Mouse (Mus musculus): ENCODE measurements around the gene Olfr262. TPM values are rescaled to one million over a fixed set of nuclear protein-coding genes. Genes with fewer than 3 reads are reported as not detected.
"Not testable (repeated sequence)": the region's sequence is repeated elsewhere in the genome, so short reads cannot be mapped to it uniquely, and the experiment has no call there.

The Olfr262 gene
- polyA plus RNA-seq (2016; fragmentation: Nextera tagmentation; extraction: Ambion mirVana) = not detected in 2 replicates

GRCm38 (mm10) chr19:12241559-12241958 lies at the start of gene Olfr262:
TSS of gene Olfr262 (minus strand) at chr19:12241659.
- H3K27me3 ChIP-seq = no peaks in the 10 kb centered on the region
- no peak within 1 kb of the TSS for H3K27ac ChIP-seq
- no peaks in the 10 kb centered on the region for H3K36me3 ChIP-seq
- WGBS = 81% methylated on average over 1 of the region's 1 CpGs
- H3K9me3 ChIP-seq = no peaks in the 10 kb centered on the region
- H3K4me3 ChIP-seq (replicated peaks) = no peak within 1 kb of the TSS
- no peak within 1 kb of the TSS for H3K4me2 ChIP-seq
- no peak for ATAC-seq (ENCODE audit: insufficient number of reproducible peaks, insufficient read depth, low FRiP score, low TSS enrichment, low read depth)
- no peaks in the 10 kb centered on the region for H3K4me1 ChIP-seq (replicated peaks)
- H3K9ac ChIP-seq (replicated peaks) = no peak within 1 kb of the TSS

- 76% methylated on average over 2 of the region's 2 CpGs for WGBS
Observed at GRCm38 (mm10) chr19:12279554-12279953, 38.1 kb upstream of the Olfr262 start, which contains the start of gene Olfr1434. TSS of gene Olfr1434 (plus strand) at chr19:12279854.

GRCm38 (mm10) chr19:12260732-12261131 lies 19.3 kb upstream of the Olfr262 start, which contains the start of gene Olfr235:
TSS of gene Olfr235 (plus strand) at chr19:12261032.
- WGBS = 62% methylated on average over 1 of the region's 1 CpGs
- Histone ChIP-seq H3K9ac (replicated peaks) (no peak within 1 kb of the TSS), H3K9me3 (no peaks in the 10 kb centered on the region), H3K36me3 (no peaks in the 10 kb centered on the region), H3K4me1 (replicated peaks) (no peaks in the 10 kb centered on the region), H3K27ac (no peak within 1 kb of the TSS), H3K4me3 (replicated peaks) (no peak within 1 kb of the TSS), H3K27me3 (no peaks in the 10 kb centered on the region), H3K4me2 (no peak within 1 kb of the TSS)
- ATAC-seq (ENCODE audit: insufficient number of reproducible peaks, insufficient read depth, low FRiP score, low TSS enrichment, low read depth) = no peak

More at GRCm38 (mm10) chr19:12279554-12279953, 38.1 kb upstream of the Olfr262 start, which contains the start of gene Olfr1434:
- no peak within 1 kb of the TSS for H3K4me2 ChIP-seq
- H3K4me1 ChIP-seq (replicated peaks) = no peaks in the 10 kb centered on the region
- ATAC-seq (ENCODE audit: insufficient number of reproducible peaks, insufficient read depth, low FRiP score, low TSS enrichment, low read depth) = no peak
- no peaks in the 10 kb centered on the region for H3K9me3 ChIP-seq
- H3K36me3 ChIP-seq = no peaks in the 10 kb centered on the region
- H3K9ac ChIP-seq (replicated peaks) = no peak within 1 kb of the TSS
- no peaks in the 10 kb centered on the region; the same call in 1 of the 2 replicates for H3K27me3 ChIP-seq
- H3K27ac ChIP-seq = no peak within 1 kb of the TSS
- no peak within 1 kb of the TSS for H3K4me3 ChIP-seq (replicated peaks)

- H3K9me3 ChIP-seq; H3K4me2 ChIP-seq; H3K36me3 ChIP-seq; H3K27ac ChIP-seq; ATAC-seq (ENCODE audit: insufficient number of reproducible peaks, insufficient read depth, low FRiP score, low TSS enrichment, low read depth); H3K4me3 ChIP-seq (replicated peaks); H3K4me1 ChIP-seq (replicated peaks); H3K9ac ChIP-seq (replicated peaks); H3K27me3 ChIP-seq: not testable (repeated sequence)
Observed at GRCm38 (mm10) chr19:12232496-12232895, 9.0 kb downstream of the Olfr262 start, which contains the start of gene Olfr1432. TSS of gene Olfr1432 (minus strand) at chr19:12232596.

- no peaks in the 10 kb centered on the region for H3K27me3 ChIP-seq
- H3K27ac ChIP-seq = no peak within 1 kb of the TSS
- no peak within 1 kb of the TSS for H3K4me2 ChIP-seq
- WGBS = 86% methylated on average over 1 of the region's 1 CpGs
- no peak for ATAC-seq (ENCODE audit: insufficient number of reproducible peaks, insufficient read depth, low FRiP score, low TSS enrichment, low read depth)
- no peaks in the 10 kb centered on the region for H3K4me1 ChIP-seq (replicated peaks)
- no peaks in the 10 kb centered on the region for H3K9me3 ChIP-seq
- H3K36me3 ChIP-seq = no peaks in the 10 kb centered on the region
- H3K9ac ChIP-seq (replicated peaks) = no peak within 1 kb of the TSS
- no peak within 1 kb of the TSS for H3K4me3 ChIP-seq (replicated peaks)
Observed at GRCm38 (mm10) chr19:12200334-12200733, 41.1 kb downstream of the Olfr262 start, which contains the start of gene Olfr1431. TSS of gene Olfr1431 (plus strand) at chr19:12200634.

- H3K4me2 ChIP-seq; H3K9ac ChIP-seq (replicated peaks); H3K27ac ChIP-seq; ATAC-seq (ENCODE audit: insufficient number of reproducible peaks, insufficient read depth, low FRiP score, low TSS enrichment, low read depth); H3K4me1 ChIP-seq (replicated peaks); H3K27me3 ChIP-seq; H3K36me3 ChIP-seq; H3K4me3 ChIP-seq (replicated peaks); H3K9me3 ChIP-seq: not testable (repeated sequence)
- WGBS = 84% methylated on average over 4 of the region's 4 CpGs
Observed at GRCm38 (mm10) chr19:12199076-12199475, 42.4 kb downstream of the Olfr262 start.

Other genes starting within 250 kb of the Olfr262 start
- gene Olfr1423, start 200.3 kb downstream of the Olfr262 start, polyA plus RNA-seq (2016; fragmentation: Nextera tagmentation; extraction: Ambion mirVana) = 0.04 TPM in 1 of 2 replicates, not detected in the other
- gene Olfr1424, start 179.0 kb downstream of the Olfr262 start, polyA plus RNA-seq (2016; fragmentation: Nextera tagmentation; extraction: Ambion mirVana) = not detected in 2 replicates
- gene Olfr1425, start 163.9 kb downstream of the Olfr262 start, polyA plus RNA-seq (2016; fragmentation: Nextera tagmentation; extraction: Ambion mirVana) = not detected in 2 replicates
- not detected in 2 replicates for gene Olfr1426, start 149.6 kb downstream of the Olfr262 start, polyA plus RNA-seq (2016; fragmentation: Nextera tagmentation; extraction: Ambion mirVana)
- not detected in 2 replicates for gene Olfr1427, start 138.3 kb downstream of the Olfr262 start, polyA plus RNA-seq (2016; fragmentation: Nextera tagmentation; extraction: Ambion mirVana)
- not detected in 2 replicates for gene Olfr1428, start 125.8 kb downstream of the Olfr262 start, polyA plus RNA-seq (2016; fragmentation: Nextera tagmentation; extraction: Ambion mirVana)
- not detected in 2 replicates for gene Olfr76, start 118.5 kb downstream of the Olfr262 start, polyA plus RNA-seq (2016; fragmentation: Nextera tagmentation; extraction: Ambion mirVana)
- not detected in 2 replicates for gene Olfr1555-ps1, start 71.5 kb downstream of the Olfr262 start, polyA plus RNA-seq (2016; fragmentation: Nextera tagmentation; extraction: Ambion mirVana)
- gene Olfr1431, start 41.0 kb downstream of the Olfr262 start, polyA plus RNA-seq (2016; fragmentation: Nextera tagmentation; extraction: Ambion mirVana) = not detected in 2 replicates
- gene Olfr1432, start 9.1 kb downstream of the Olfr262 start, polyA plus RNA-seq (2016; fragmentation: Nextera tagmentation; extraction: Ambion mirVana) = not detected in 2 replicates
- gene Olfr235, start 19.4 kb upstream of the Olfr262 start, polyA plus RNA-seq (2016; fragmentation: Nextera tagmentation; extraction: Ambion mirVana) = not detected in 2 replicates
- not detected in 2 replicates for gene Olfr1434, start 38.2 kb upstream of the Olfr262 start, polyA plus RNA-seq (2016; fragmentation: Nextera tagmentation; extraction: Ambion mirVana)
- gene Olfr1436, start 57.5 kb upstream of the Olfr262 start, polyA plus RNA-seq (2016; fragmentation: Nextera tagmentation; extraction: Ambion mirVana) = not detected in 2 replicates
- gene Olfr1437, start 83.4 kb upstream of the Olfr262 start, polyA plus RNA-seq (2016; fragmentation: Nextera tagmentation; extraction: Ambion mirVana) = not detected in 2 replicates
- not detected in 2 replicates for gene Olfr1438-ps1, start 94.3 kb upstream of the Olfr262 start, polyA plus RNA-seq (2016; fragmentation: Nextera tagmentation; extraction: Ambion mirVana)
- gene Olfr1440, start 145.6 kb upstream of the Olfr262 start, polyA plus RNA-seq (2016; fragmentation: Nextera tagmentation; extraction: Ambion mirVana) = not detected in 2 replicates
- gene Olfr1441, start 175.8 kb upstream of the Olfr262 start, polyA plus RNA-seq (2016; fragmentation: Nextera tagmentation; extraction: Ambion mirVana) = not detected in 2 replicates
- gene Pfpl, start 186.2 kb upstream of the Olfr262 start, polyA plus RNA-seq (2016; fragmentation: Nextera tagmentation; extraction: Ambion mirVana) = not detected in 2 replicates
- gene Mpeg1, start 219.1 kb upstream of the Olfr262 start, polyA plus RNA-seq (2016; fragmentation: Nextera tagmentation; extraction: Ambion mirVana) = 0.22 and 0.25 TPM in 2 replicates

Measured in limb, embryonic 12.5 days (tissue).